Mouse (Mus musculus): Measurements from ENCODE around the gene Tbc1d30. TPM values are rescaled to one million over a fixed set of nuclear protein-coding genes. Genes with fewer than 3 reads are reported as not detected.

Gene Tbc1d30
- polyA plus RNA-seq, 1 experiment from 2014 or later = 5.0 TPM

DNA sequence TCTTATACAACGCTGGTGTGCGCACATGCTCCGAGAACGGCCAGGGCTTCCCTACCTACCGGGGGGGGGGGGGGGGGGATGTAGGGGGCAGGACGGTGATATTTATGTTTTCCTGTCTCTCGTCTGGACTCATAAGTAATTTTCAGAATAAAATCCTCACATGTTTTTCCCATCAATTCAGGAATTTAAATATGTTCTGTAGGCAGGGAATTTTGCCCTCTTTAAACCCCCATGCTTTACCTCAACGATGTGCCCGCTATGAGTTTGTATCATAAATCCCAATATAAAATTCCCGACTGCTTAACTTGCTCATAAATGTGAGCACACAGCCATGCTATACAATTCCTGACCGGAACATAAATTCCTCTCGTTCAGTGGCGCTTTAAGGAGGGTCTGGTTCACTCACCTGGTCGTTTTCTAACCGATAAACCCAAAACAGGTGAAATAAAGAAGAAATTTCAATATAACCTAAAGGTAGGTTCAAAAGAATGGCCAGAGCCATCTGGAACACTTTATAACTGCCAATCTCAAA is 122.6 kb downstream of the Tbc1d30 start:
- no peaks in the 10 kb centered on the region for H3K36me3 ChIP-seq (ENCODE audit: poor library complexity, severe bottlenecking)
- 80% methylated on average over 14 of the region's 15 CpGs for WGBS
- H3K4me3 ChIP-seq = no peak overlapping the region
- no peak for ATAC-seq
- H3K27ac ChIP-seq = no peak overlapping the region
- H3K4me1 ChIP-seq = no peaks in the 10 kb centered on the region
- no peak overlapping the region for H3K4me2 ChIP-seq
- H3K9ac ChIP-seq = no peak overlapping the region
- H3K9me3 ChIP-seq (replicated peaks) = no peaks in the 10 kb centered on the region; the same call in 1 of the 2 replicates
- H3K27me3 ChIP-seq = no peaks in the 10 kb centered on the region

GRCm38 (mm10) chr10:121227988-121228409 is 123.1 kb downstream of the Tbc1d30 start:
- Histone ChIP-seq H3K4me3 (no peak overlapping the region), H3K36me3 (ENCODE audit: poor library complexity, severe bottlenecking) (no peaks in the 10 kb centered on the region), H3K4me1 (no peaks in the 10 kb centered on the region), H3K27ac (no peak overlapping the region), H3K9me3 (replicated peaks) (no peaks in the 10 kb centered on the region; the same call in 1 of the 2 replicates), H3K4me2 (no peak overlapping the region), H3K27me3 (no peaks in the 10 kb centered on the region), H3K9ac (no peak overlapping the region)
- no peak for ATAC-seq
- 55% methylated on average over 16 of the region's 16 CpGs for WGBS

- Histone ChIP-seq H3K27me3 (no peaks in the 10 kb centered on the region), H3K36me3 (ENCODE audit: poor library complexity, severe bottlenecking) (no peaks in the 10 kb centered on the region), H3K27ac (no peak overlapping the region), H3K4me2 (no peak overlapping the region), H3K4me1 (no peaks in the 10 kb centered on the region), H3K9me3 (replicated peaks) (no peaks in the 10 kb centered on the region; the same call in 1 of the 2 replicates), H3K4me3 (no peak overlapping the region), H3K9ac (no peak overlapping the region)
- ATAC-seq = no peak
- WGBS = 90% methylated on average over 5 of the region's 5 CpGs
Measured at GRCm38 (mm10) chr10:121227403-121227802, 123.7 kb downstream of the Tbc1d30 start.

GRCm38 (mm10) chr10:121225636-121226035 is 125.4 kb downstream of the Tbc1d30 start:
- Histone ChIP-seq H3K4me1 (no peaks in the 10 kb centered on the region), H3K4me3 (no peak overlapping the region), H3K9me3 (replicated peaks) (peaks cover 2% of the 10 kb centered on the region), H3K27me3 (no peaks in the 10 kb centered on the region), H3K27ac (no peak overlapping the region), H3K36me3 (ENCODE audit: poor library complexity, severe bottlenecking) (no peaks in the 10 kb centered on the region), H3K9ac (no peak overlapping the region), H3K4me2 (no peak overlapping the region)
- WGBS = 71% methylated on average over 6 of the region's 6 CpGs
- no peak for ATAC-seq

DNA sequence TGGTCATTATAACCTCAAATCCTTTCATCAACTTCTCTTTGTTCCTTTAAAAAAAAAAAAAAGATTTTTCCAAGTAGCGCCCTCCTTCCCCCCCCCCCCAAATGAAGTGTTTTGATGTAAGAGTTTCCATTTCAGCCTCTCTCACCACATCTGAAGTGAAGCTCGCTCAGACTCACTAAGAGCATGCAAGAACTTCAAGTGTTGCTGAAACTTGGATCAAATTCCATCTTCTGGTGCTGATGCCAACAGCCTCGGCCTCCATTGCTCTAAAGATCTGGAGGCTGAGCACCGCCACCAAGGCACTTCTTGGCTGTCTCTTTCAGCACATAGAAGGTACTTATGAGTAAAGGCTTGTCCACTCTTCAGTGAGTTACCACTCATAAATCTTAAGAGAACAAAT is 128.2 kb downstream of the Tbc1d30 start:
- Histone ChIP-seq H3K27me3 (no peaks in the 10 kb centered on the region), H3K36me3 (ENCODE audit: poor library complexity, severe bottlenecking) (no peaks in the 10 kb centered on the region), H3K9me3 (replicated peaks) (peaks cover 6% of the 10 kb centered on the region), H3K4me2 (no peak overlapping the region), H3K27ac (no peak overlapping the region), H3K9ac (no peak overlapping the region), H3K4me3 (no peak overlapping the region), H3K4me1 (no peaks in the 10 kb centered on the region)
- no peak for ATAC-seq
- WGBS = 78% methylated on average over 4 of the region's 4 CpGs

- 95% methylated on average over 7 of the region's 7 CpGs for WGBS
- no peaks in the 10 kb centered on the region for H3K27me3 ChIP-seq
- no peaks in the 10 kb centered on the region for H3K36me3 ChIP-seq (ENCODE audit: poor library complexity, severe bottlenecking)
- no peak overlapping the region for H3K9ac ChIP-seq
- H3K9me3 ChIP-seq (replicated peaks) = peaks cover 6% of the 10 kb centered on the region
- no peak overlapping the region for H3K27ac ChIP-seq
- no peaks in the 10 kb centered on the region for H3K4me1 ChIP-seq
- ATAC-seq = no peak
- no peak overlapping the region for H3K4me2 ChIP-seq
- H3K4me3 ChIP-seq = no peak overlapping the region
Measured at GRCm38 (mm10) chr10:121218616-121219015, 132.5 kb downstream of the Tbc1d30 start.

DNA sequence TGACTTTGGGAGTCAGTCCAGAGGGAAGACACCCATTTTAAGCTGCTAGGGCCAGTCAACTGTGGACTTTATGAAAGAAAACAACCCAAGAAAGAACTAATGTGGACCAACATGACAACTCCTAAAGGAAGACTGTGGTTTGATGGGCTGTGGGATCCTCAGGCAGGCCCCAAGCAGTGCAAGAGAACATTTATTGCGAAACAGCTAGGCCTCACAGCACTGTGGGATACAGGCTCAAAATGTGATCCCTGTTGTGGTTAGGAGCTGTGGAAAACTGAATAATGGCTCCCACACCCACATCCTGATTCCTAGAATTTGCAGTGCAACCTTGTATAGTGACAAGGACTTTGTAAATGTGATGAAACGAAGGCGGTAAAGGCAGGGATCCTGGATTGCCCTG is 134.3 kb downstream of the Tbc1d30 start:
- H3K9me3 ChIP-seq (replicated peaks) = peaks cover 6% of the 10 kb centered on the region
- no peak overlapping the region for H3K4me3 ChIP-seq
- no peaks in the 10 kb centered on the region for H3K27me3 ChIP-seq
- no peak for ATAC-seq
- no peak overlapping the region for H3K9ac ChIP-seq
- no peaks in the 10 kb centered on the region for H3K36me3 ChIP-seq (ENCODE audit: poor library complexity, severe bottlenecking)
- no peak overlapping the region for H3K27ac ChIP-seq
- H3K4me1 ChIP-seq = no peaks in the 10 kb centered on the region
- 93% methylated on average over 3 of the region's 3 CpGs for WGBS
- H3K4me2 ChIP-seq = no peak overlapping the region

Other genes starting within 250 kb of the Tbc1d30 start
- 25.0 and 30.5 TPM in 2 replicates for gene Gns, start 13.8 kb upstream of the Tbc1d30 start, polyA plus RNA-seq (2015; fragmentation: Nextera tagmentation; extraction: Ambion mirVana)
- gene Rassf3, start 125.1 kb upstream of the Tbc1d30 start, polyA plus RNA-seq (2015; fragmentation: Nextera tagmentation; extraction: Ambion mirVana) = 3.5 and 3.7 TPM in 2 replicates
- gene Tbk1, start 235.5 kb upstream of the Tbc1d30 start, polyA plus RNA-seq (2015; fragmentation: Nextera tagmentation; extraction: Ambion mirVana) = 31.7 and 37.1 TPM in 2 replicates

Measured in forebrain, embryonic 13.5 days (tissue).